Mouse (Mus musculus): Measurements from ENCODE around the gene Gm10717. TPM values are rescaled to one million over a fixed set of nuclear protein-coding genes. Genes with fewer than 3 reads are reported as not detected.
"Not testable (repeated sequence)": the region's sequence is repeated elsewhere in the genome, so short reads cannot be mapped to it uniquely, and the experiment has no call there.

The Gm10717 gene
- not detected in 2 replicates for polyA plus RNA-seq (2016; fragmentation: Nextera tagmentation; extraction: Ambion mirVana)

DNA sequence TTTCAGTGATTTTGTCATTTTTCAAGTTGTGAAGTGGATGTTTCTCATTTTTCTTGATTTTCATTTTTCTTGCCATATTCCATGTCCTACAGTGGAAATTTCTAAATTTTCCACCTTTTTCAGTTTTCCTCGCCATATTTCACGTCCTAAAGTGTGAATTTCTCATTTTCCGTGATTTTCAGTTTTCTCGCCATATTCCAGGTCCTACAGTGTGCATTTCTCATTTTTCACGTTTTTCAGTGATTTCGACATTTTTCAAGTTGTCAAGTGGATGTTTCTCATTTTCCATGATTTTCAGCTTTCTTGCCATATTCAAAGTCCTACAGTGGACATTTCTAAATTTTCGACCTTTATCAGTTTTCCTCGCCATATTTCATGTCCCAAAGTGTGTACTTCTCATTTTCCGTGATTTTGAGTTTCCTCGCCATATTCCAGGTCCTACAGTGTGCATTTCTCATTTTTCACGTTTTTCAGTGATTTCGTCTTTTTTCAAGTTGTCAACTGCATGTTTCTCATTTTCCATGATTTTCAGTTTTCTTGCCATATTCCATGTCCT lies at the start of gene Gm10717:
Gene Gm10717 (plus strand): TSS at position 506 of the 556 bp plus-strand sequence.
- not testable (repeated sequence) for H3K9ac ChIP-seq; H3K4me3 ChIP-seq; H3K36me3 ChIP-seq; H3K4me1 ChIP-seq; H3K4me2 ChIP-seq; H3K27ac ChIP-seq; H3K27me3 ChIP-seq (replicated peaks); H3K9me3 ChIP-seq (replicated peaks); ATAC-seq
- WGBS (ENCODE audit: insufficient replicate concordance), result 61% methylated on average over 12 of the region's 12 CpGs

- not testable (repeated sequence) for H3K9me3 ChIP-seq (replicated peaks); H3K27ac ChIP-seq; H3K9ac ChIP-seq; H3K4me2 ChIP-seq; ATAC-seq; H3K36me3 ChIP-seq; H3K4me1 ChIP-seq; H3K4me3 ChIP-seq; H3K27me3 ChIP-seq (replicated peaks)
- WGBS (ENCODE audit: insufficient replicate concordance), result 62% methylated on average over 12 of the region's 12 CpGs
Observed at GRCm38 (mm10) chr9:3000445-3000972, 24.7 kb upstream of the Gm10717 start, which contains the start of gene Gm10722. Gm10722 (plus strand) TSS chr9:3000922.

DNA sequence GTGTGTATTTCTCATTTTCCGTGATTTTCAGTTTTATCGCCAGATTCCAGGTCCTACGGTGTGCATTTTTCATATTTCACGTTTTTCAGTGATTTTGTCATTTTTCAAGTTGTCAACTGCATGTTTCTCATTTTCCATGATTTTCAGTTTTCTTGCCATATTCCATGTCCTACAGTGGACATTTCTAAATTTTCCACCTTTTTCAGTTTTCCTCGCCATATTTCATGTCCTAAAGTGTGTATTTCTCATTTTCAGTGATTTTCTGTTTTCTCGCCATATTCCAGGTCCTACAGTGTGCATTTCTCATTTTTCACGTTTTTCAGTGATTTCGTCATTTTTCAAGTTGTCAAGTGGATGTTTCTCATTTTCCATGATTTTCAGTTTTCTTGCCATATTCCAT lies 24.2 kb upstream of the Gm10717 start:
- H3K36me3 ChIP-seq; H3K4me2 ChIP-seq; ATAC-seq; H3K4me1 ChIP-seq; H3K4me3 ChIP-seq; H3K9me3 ChIP-seq (replicated peaks); H3K9ac ChIP-seq; H3K27me3 ChIP-seq (replicated peaks); H3K27ac ChIP-seq: not testable (repeated sequence)
- 54% methylated on average over 8 of the region's 8 CpGs for WGBS (ENCODE audit: insufficient replicate concordance)

- not testable (repeated sequence) for H3K27me3 ChIP-seq (replicated peaks)
- WGBS (ENCODE audit: insufficient replicate concordance), result 56% methylated on average over 9 of the region's 11 CpGs
- peak; percentile 75 for ATAC-seq
Observed at GRCm38 (mm10) chr9:3001948-3002659, 23.1 kb upstream of the Gm10717 start.

GRCm38 (mm10) chr9:3002794-3003396 lies 22.3 kb upstream of the Gm10717 start, which contains the start of gene Gm11168:
Gm11168 (plus strand) TSS chr9:3003346.
- WGBS (ENCODE audit: insufficient replicate concordance), result 58% methylated on average over 6 of the region's 14 CpGs
- H3K4me3 ChIP-seq; H3K27me3 ChIP-seq (replicated peaks); H3K27ac ChIP-seq; H3K36me3 ChIP-seq; H3K9me3 ChIP-seq (replicated peaks); H3K4me1 ChIP-seq; ATAC-seq; H3K4me2 ChIP-seq: not testable (repeated sequence)
- 0 out of 2 replicates have a peak within 1 kb of the TSS, but pooled peaks have one; percentile 0 for H3K9ac ChIP-seq

More at GRCm38 (mm10) chr9:3001948-3002659, 23.1 kb upstream of the Gm10717 start:
- not testable (repeated sequence) for H3K9me3 ChIP-seq (replicated peaks); H3K4me1 ChIP-seq; H3K4me3 ChIP-seq; H3K4me2 ChIP-seq; H3K36me3 ChIP-seq; H3K27ac ChIP-seq
- 0 out of 2 replicates have a peak overlapping the region, but pooled peaks have one; percentile 0 for H3K9ac ChIP-seq

GRCm38 (mm10) chr9:3006179-3006578 lies 19.0 kb upstream of the Gm10717 start:
- H3K4me3 ChIP-seq; H3K27ac ChIP-seq; H3K27me3 ChIP-seq (replicated peaks); H3K9ac ChIP-seq; H3K9me3 ChIP-seq (replicated peaks); H3K4me2 ChIP-seq; H3K4me1 ChIP-seq; H3K36me3 ChIP-seq: not testable (repeated sequence)
- 0 out of 2 replicates have a peak, but pooled peaks have one; percentile 19 for ATAC-seq
- WGBS (ENCODE audit: insufficient replicate concordance), result 65% methylated on average over 1 of the region's 5 CpGs

DNA sequence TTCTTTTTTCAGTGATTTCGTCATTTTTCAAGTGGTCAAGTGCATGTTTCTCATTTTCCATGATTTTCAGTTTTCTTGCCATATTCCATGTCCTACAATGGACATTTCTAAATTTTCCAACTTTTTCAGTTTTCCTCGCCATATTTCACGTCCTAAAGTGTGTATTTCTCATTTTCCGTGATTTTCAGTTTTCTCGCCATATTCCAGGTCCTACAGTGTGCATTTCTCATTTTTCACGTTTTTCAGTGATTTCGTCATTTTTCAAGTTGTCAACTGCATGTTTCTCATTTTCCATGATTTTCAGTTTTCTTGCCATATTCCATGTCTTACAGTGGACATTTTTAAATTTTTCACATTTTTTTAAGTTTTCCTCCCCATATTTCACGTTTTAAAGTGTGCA lies 18.6 kb upstream of the Gm10717 start:
- not testable (repeated sequence) for H3K36me3 ChIP-seq; H3K9me3 ChIP-seq (replicated peaks); H3K4me3 ChIP-seq; H3K4me1 ChIP-seq; H3K27me3 ChIP-seq (replicated peaks); H3K27ac ChIP-seq; H3K4me2 ChIP-seq; H3K9ac ChIP-seq
- WGBS (ENCODE audit: insufficient replicate concordance), result 59% methylated on average over 8 of the region's 8 CpGs
- ATAC-seq, result peak; percentile 71

DNA sequence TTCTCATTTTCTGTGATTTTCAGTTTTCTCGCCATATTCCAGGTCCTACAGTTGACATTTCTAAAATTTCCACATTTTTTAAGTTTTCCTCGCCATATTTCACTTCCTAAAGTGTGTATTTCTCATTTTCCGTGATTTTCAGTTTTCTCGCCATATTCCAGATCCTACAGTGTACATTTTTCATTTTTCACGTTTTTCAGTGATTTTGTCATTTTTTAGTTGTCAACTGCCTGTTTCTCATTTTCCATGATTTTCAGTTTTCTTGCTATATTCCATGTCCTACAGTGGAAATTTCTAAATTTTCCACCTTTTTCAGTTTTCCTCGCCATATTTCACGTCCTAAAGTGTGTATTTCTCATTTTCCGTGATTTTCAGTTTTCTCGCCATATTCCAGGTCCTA lies 17.9 kb upstream of the Gm10717 start:
- not testable (repeated sequence) for ATAC-seq; H3K36me3 ChIP-seq; H3K27ac ChIP-seq; H3K9ac ChIP-seq; H3K27me3 ChIP-seq (replicated peaks); H3K4me2 ChIP-seq; H3K4me1 ChIP-seq; H3K4me3 ChIP-seq; H3K9me3 ChIP-seq (replicated peaks)
- WGBS (ENCODE audit: insufficient replicate concordance), result 68% methylated on average over 8 of the region's 9 CpGs

GRCm38 (mm10) chr9:3009331-3009730 lies 15.9 kb upstream of the Gm10717 start:
- H3K4me2 ChIP-seq; H3K27me3 ChIP-seq (replicated peaks); H3K9me3 ChIP-seq (replicated peaks); H3K27ac ChIP-seq; H3K4me3 ChIP-seq; H3K4me1 ChIP-seq; H3K36me3 ChIP-seq; H3K9ac ChIP-seq: not testable (repeated sequence)
- no CpG with 5 or more reads among the region's 5 CpGs for WGBS (ENCODE audit: insufficient replicate concordance)
- ATAC-seq, result 0 out of 2 replicates have a peak, but pooled peaks have one; percentile 38

DNA sequence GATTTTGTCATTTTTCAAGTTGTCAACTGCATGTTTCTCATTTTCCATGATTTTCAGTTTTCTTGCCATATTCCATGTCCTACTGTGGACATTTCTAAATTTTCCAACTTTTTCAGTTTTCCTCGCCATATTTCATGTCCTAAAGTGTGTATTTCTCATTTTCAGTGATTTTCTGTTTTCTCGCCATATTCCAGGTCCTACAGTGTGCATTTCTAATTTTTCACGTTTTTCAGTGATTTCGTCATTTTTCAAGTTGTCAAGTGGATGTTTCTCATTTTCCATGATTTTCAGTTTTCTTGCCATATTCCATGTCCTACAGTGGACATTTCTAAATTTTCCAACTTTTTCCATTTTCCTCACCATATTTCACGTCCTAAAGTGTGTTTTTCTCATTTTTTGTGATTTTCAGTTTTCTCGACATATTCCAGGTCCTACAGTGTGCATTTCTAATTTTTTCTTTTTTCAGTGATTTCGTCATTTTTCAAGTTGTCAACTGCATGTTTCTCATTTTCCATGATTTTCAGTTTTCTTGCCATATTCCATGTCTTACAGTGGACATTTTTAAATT lies 13.1 kb upstream of the Gm10717 start:
- not testable (repeated sequence) for H3K27me3 ChIP-seq (replicated peaks); H3K36me3 ChIP-seq; H3K4me2 ChIP-seq; H3K4me3 ChIP-seq; H3K9me3 ChIP-seq (replicated peaks); H3K4me1 ChIP-seq; H3K27ac ChIP-seq; H3K9ac ChIP-seq
- ATAC-seq, result peak; percentile 6; the same call in 1 of the 2 replicates
- 63% methylated on average over 3 of the region's 7 CpGs for WGBS (ENCODE audit: insufficient replicate concordance)

- not testable (repeated sequence) for H3K36me3 ChIP-seq; H3K27ac ChIP-seq; H3K9ac ChIP-seq; H3K4me1 ChIP-seq; H3K9me3 ChIP-seq (replicated peaks); H3K4me3 ChIP-seq; H3K27me3 ChIP-seq (replicated peaks); H3K4me2 ChIP-seq
- ATAC-seq, result peak; percentile 46; the same call in 1 of the 2 replicates
- WGBS (ENCODE audit: insufficient replicate concordance), result no CpG with 5 or more reads among the region's 11 CpGs
Observed at GRCm38 (mm10) chr9:3012733-3013279, 12.4 kb upstream of the Gm10717 start, which contains the start of gene Gm10721. Gm10721 (plus strand) TSS chr9:3013140.
